Mouse (Mus musculus) B cell, adult 62 days (primary cell): ENCODE data around the gene Syt10. TPM values are rescaled to one million over a fixed set of nuclear protein-coding genes. Genes with fewer than 3 reads are reported as not detected.

Experiments
- total RNA-seq: library from RNA; stranded (reverse); gene quantifications from 4 replicates; pipeline ENCODE4 v1.2.4, GENCODE M21; 2023

Syt10 gene
- not detected in 4 replicates for total RNA-seq

GRCm38 (mm10) chr15:89841364-89842017, at the start of gene Syt10:
Gene Syt10, minus strand, starts transcription at chr15:89841860.

Other genes starting within 250 kb of the Syt10 start
- gene Rabl2, start 249.9 kb downstream of the Syt10 start, total RNA-seq: 3.4 to 4.7 TPM (median 4.1 TPM) in 4 replicates